Mouse (Mus musculus): ENCODE measurements around the gene Fads2. TPM values are rescaled to one million over a fixed set of nuclear protein-coding genes. Genes with fewer than 3 reads are reported as not detected.

Gene Fads2
- polyA plus RNA-seq, 2 experiments, result 22.7 to 41.9 TPM

DNA sequence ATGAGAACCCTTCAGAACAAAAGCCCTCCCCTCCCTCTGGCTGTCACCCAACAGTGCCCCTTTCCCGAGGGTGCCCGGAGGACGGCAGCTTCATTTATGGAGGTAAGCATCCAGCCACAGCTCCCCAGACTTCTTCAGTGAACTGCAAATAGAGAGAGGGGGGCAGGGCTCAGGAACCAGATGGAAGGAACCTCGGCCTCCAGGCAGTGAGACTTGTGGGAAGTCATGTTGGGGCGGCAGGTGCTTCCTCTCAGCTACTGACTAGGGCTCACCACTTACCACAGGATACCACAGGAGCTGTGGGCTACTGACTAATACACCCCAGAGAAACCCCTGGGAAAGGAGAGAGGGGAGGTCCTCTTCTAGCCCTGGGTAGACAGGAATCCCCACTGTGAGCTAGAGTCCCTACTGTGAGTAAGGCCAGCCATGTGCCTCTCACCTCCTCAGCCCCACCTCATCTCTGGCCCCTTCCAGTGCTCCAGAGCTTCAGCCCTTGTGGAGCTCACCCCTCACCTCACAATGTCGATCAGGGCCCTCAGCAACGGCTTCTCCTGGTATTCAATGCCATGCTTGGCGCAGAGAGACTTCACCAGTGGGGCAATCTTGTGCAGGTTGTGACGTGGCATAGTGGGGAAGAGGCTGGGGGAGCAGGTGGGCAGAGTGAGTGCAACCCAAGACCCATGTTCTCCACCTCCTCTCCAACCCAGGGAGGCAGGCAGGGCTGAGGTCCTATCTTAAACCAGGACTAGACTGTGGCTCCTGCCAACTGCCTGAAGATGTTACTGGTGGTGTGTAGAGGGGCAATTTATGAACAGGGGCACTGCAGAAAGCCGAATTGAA is 37.2 kb downstream of the Fads2 start:
- no peak for DNase-seq (ENCODE audit: low read depth in 3 of 3, low spot score in 3 of 3)
- Histone ChIP-seq H3K27me3 (ENCODE audit: control insufficient read depth, insufficient read depth, low read length) (no peaks in the 10 kb centered on the region), H3K4me3 (ENCODE audit: insufficient read depth in 1 of 2, low read depth in 2 of 2, low read length in 2 of 2) (no peak overlapping the region), H3K9me3 (ENCODE audit: control insufficient read depth, low read length) (no peaks in the 10 kb centered on the region), H3K4me1 (replicated peaks; ENCODE audit: control insufficient read depth in 2 of 2, insufficient read depth in 2 of 2, low read length in 1 of 2) (peaks cover 11 to 31% of the 10 kb centered on the region in 2 experiments), H3K36me3 (replicated peaks; ENCODE audit: control insufficient read depth, insufficient read depth, low read depth) (peaks cover 3% of the 10 kb centered on the region), H3K9ac (replicated peaks) (no peak overlapping the region), H3K4me2 (ENCODE audit: low read depth) (no peak overlapping the region), H3K27ac (no peak overlapping the region)
- WGBS (ENCODE audit: insufficient replicate concordance), result 45% methylated on average over 10 of the region's 10 CpGs
- no peak for ATAC-seq (ENCODE audit: insufficient read depth)
- TF ChIP-seq EP300 (IDR thresholded peaks at IDR 0.05; ENCODE audit: low read depth) (no peak), CTCF (IDR thresholded peaks at IDR 0.05; ENCODE audit: low read depth) (no peak)

- Histone ChIP-seq H3K9ac (replicated peaks) (no peak overlapping the region), H3K4me2 (ENCODE audit: low read depth) (no peak overlapping the region), H3K27ac (no peak overlapping the region), H3K9me3 (ENCODE audit: control insufficient read depth, low read length) (no peaks in the 10 kb centered on the region), H3K27me3 (ENCODE audit: control insufficient read depth, insufficient read depth, low read length) (no peaks in the 10 kb centered on the region), H3K36me3 (replicated peaks; ENCODE audit: control insufficient read depth, insufficient read depth, low read depth) (peaks cover 3% of the 10 kb centered on the region), H3K4me1 (replicated peaks; ENCODE audit: control insufficient read depth in 2 of 2, insufficient read depth in 2 of 2, low read length in 1 of 2) (peaks cover 11 to 31% of the 10 kb centered on the region in 2 experiments), H3K4me3 (ENCODE audit: insufficient read depth in 1 of 2, low read depth in 2 of 2, low read length in 2 of 2) (no peak overlapping the region)
- DNase-seq (ENCODE audit: low read depth in 3 of 3, low spot score in 3 of 3), result no peak
- TF ChIP-seq EP300 (IDR thresholded peaks at IDR 0.05; ENCODE audit: low read depth) (no peak), CTCF (IDR thresholded peaks at IDR 0.05; ENCODE audit: low read depth) (no peak)
- no peak for ATAC-seq (ENCODE audit: insufficient read depth)
- 58% methylated on average over 5 of the region's 5 CpGs for WGBS (ENCODE audit: insufficient replicate concordance)
These were observed 38.7 kb downstream of the Fads2 start for GRCm38 (mm10) chr19:10062862-10063261.

GRCm38 (mm10) chr19:10062292-10062691 is 39.3 kb downstream of the Fads2 start:
- no peaks in the 10 kb centered on the region for H3K27me3 ChIP-seq (ENCODE audit: control insufficient read depth, insufficient read depth, low read length)
- no peaks in the 10 kb centered on the region; the same call in none of the 2 replicates for H3K36me3 ChIP-seq (replicated peaks; ENCODE audit: control insufficient read depth, insufficient read depth, low read depth)
- DNase-seq (ENCODE audit: low read depth in 3 of 3, low spot score in 3 of 3), result no peak
- H3K9ac ChIP-seq (replicated peaks), result no peak overlapping the region
- no peak overlapping the region for H3K4me3 ChIP-seq (ENCODE audit: insufficient read depth in 1 of 2, low read depth in 2 of 2, low read length in 2 of 2)
- no peak for TF ChIP-seq CTCF (IDR thresholded peaks at IDR 0.05; ENCODE audit: low read depth)
- no peak for TF ChIP-seq EP300 (IDR thresholded peaks at IDR 0.05; ENCODE audit: low read depth)
- H3K9me3 ChIP-seq (ENCODE audit: control insufficient read depth, low read length), result no peaks in the 10 kb centered on the region
- ATAC-seq (ENCODE audit: insufficient read depth), result no peak
- peaks cover 11 to 31% of the 10 kb centered on the region in 2 experiments for H3K4me1 ChIP-seq (replicated peaks; ENCODE audit: control insufficient read depth in 2 of 2, insufficient read depth in 2 of 2, low read length in 1 of 2)
- H3K27ac ChIP-seq, result no peak overlapping the region
- WGBS (ENCODE audit: insufficient replicate concordance), result 74% methylated on average over 8 of the region's 8 CpGs
- no peak overlapping the region for H3K4me2 ChIP-seq (ENCODE audit: low read depth)

- TF ChIP-seq CTCF (IDR thresholded peaks at IDR 0.05; ENCODE audit: low read depth), result no peak
- no peak for TF ChIP-seq EP300 (IDR thresholded peaks at IDR 0.05; ENCODE audit: low read depth)
- no peak overlapping the region for H3K27ac ChIP-seq
- H3K27me3 ChIP-seq (ENCODE audit: control insufficient read depth, insufficient read depth, low read length), result no peaks in the 10 kb centered on the region
- DNase-seq (ENCODE audit: low read depth in 3 of 3, low spot score in 3 of 3) (no peak), ATAC-seq (ENCODE audit: insufficient read depth) (no peak)
- H3K9me3 ChIP-seq (ENCODE audit: control insufficient read depth, low read length), result no peaks in the 10 kb centered on the region
- no peak overlapping the region for H3K4me3 ChIP-seq (ENCODE audit: insufficient read depth in 1 of 2, low read depth in 2 of 2, low read length in 2 of 2)
- H3K9ac ChIP-seq (replicated peaks), result no peak overlapping the region
- H3K4me1 ChIP-seq (replicated peaks; ENCODE audit: control insufficient read depth in 2 of 2, insufficient read depth in 2 of 2, low read length in 1 of 2), result peaks cover 11 to 31% of the 10 kb centered on the region in 2 experiments
- WGBS (ENCODE audit: insufficient replicate concordance), result 78% methylated on average over 2 of the region's 2 CpGs
- no peak overlapping the region for H3K4me2 ChIP-seq (ENCODE audit: low read depth)
- no peaks in the 10 kb centered on the region; the same call in none of the 2 replicates for H3K36me3 ChIP-seq (replicated peaks; ENCODE audit: control insufficient read depth, insufficient read depth, low read depth)
These were observed 39.9 kb downstream of the Fads2 start for GRCm38 (mm10) chr19:10061624-10062023.

- WGBS (ENCODE audit: insufficient replicate concordance), result 15% methylated on average over 8 of the region's 8 CpGs
- no peaks in the 10 kb centered on the region for H3K27me3 ChIP-seq (ENCODE audit: control insufficient read depth, insufficient read depth, low read length)
- DNase-seq (ENCODE audit: low read depth in 3 of 3, low spot score in 3 of 3) (peak; percentile 28 to 46 (median 33)), ATAC-seq (ENCODE audit: insufficient read depth) (peak; percentile 29)
- H3K9me3 ChIP-seq (ENCODE audit: control insufficient read depth, low read length), result no peaks in the 10 kb centered on the region
- peak overlapping the region; percentile 67 for H3K27ac ChIP-seq
- H3K4me1 ChIP-seq (replicated peaks; ENCODE audit: control insufficient read depth in 2 of 2, insufficient read depth in 2 of 2, low read length in 1 of 2), result peaks cover 11 to 25% of the 10 kb centered on the region in 2 experiments
- no peak for TF ChIP-seq EP300 (IDR thresholded peaks at IDR 0.05; ENCODE audit: low read depth)
- TF ChIP-seq CTCF (IDR thresholded peaks at IDR 0.05; ENCODE audit: low read depth), result no peak
- H3K9ac ChIP-seq (replicated peaks), result no peak overlapping the region; the same call in 1 of the 2 replicates
- no peak overlapping the region for H3K4me3 ChIP-seq (ENCODE audit: insufficient read depth in 1 of 2, low read depth in 2 of 2, low read length in 2 of 2)
- H3K36me3 ChIP-seq (replicated peaks; ENCODE audit: control insufficient read depth, insufficient read depth, low read depth), result no peaks in the 10 kb centered on the region; the same call in none of the 2 replicates
- H3K4me2 ChIP-seq (ENCODE audit: low read depth), result peak overlapping the region; percentile 70
These were observed 40.6 kb downstream of the Fads2 start for GRCm38 (mm10) chr19:10060783-10061590.

Measured in liver, embryonic 14.5 days (tissue).